Mouse (Mus musculus) hindbrain, embryonic 13.5 days (tissue): ENCODE data around the gene Hid1. TPM values are rescaled to one million over a fixed set of nuclear protein-coding genes. Genes with fewer than 3 reads are reported as not detected.
A peak's percentile ranks its signal among the peaks of the same experiment; 100 is the strongest.

Experiments used
- ATAC-seq: fragments of 200-750 bp; cut with Nextera tagmentation; 2 replicates; pipeline ENCODE4 v1.8.0; 2017; ENCODE audit warnings: moderate TSS enrichment; ENCODE audit not compliant: low FRiP score
- H3K27ac ChIP-seq: fragments of 300-500 bp; sonication (generic); 2 replicates; pipeline ENCODE4 v1.5.1; 2015; ENCODE audit warnings: inconsistent platforms, mild to moderate bottlenecking, moderate library complexity
- H3K27me3 ChIP-seq: fragments of 300-500 bp; sonication (generic); 2 replicates; pipeline ENCODE4 v1.6.1; 2015; ENCODE audit warnings: mild to moderate bottlenecking, inconsistent platforms
- H3K36me3 ChIP-seq: fragments of 300-500 bp; sonication (generic); 2 replicates; pipeline ENCODE4 v1.6.1; 2015; ENCODE audit warnings: mild to moderate bottlenecking, inconsistent platforms
- H3K4me1 ChIP-seq: fragments of 300-500 bp; sonication (generic); replicated peaks from 2 replicates; pipeline ENCODE4 v1.6.1; 2015; ENCODE audit warnings: inconsistent platforms
- H3K4me2 ChIP-seq: fragments of 300-500 bp; sonication (generic); 2 replicates; pipeline ENCODE4 v1.6.1; 2015; ENCODE audit warnings: inconsistent platforms, mild to moderate bottlenecking, moderate library complexity
- H3K4me3 ChIP-seq: fragments of 300-500 bp; sonication (generic); 2 replicates; pipeline ENCODE4 v1.5.1; 2015; ENCODE audit warnings: mild to moderate bottlenecking, inconsistent platforms
- H3K9ac ChIP-seq: fragments of 300-500 bp; sonication (generic); 2 replicates; pipeline ENCODE4 v1.6.1; 2015; ENCODE audit warnings: mild to moderate bottlenecking, inconsistent platforms
- H3K9me3 ChIP-seq: fragments of 300-500 bp; sonication (generic); 2 replicates; pipeline ENCODE4 v1.6.1; 2016; ENCODE audit warnings: inconsistent platforms
- WGBS: fragments of 180-500 bp; shearing (Covaris S2); methylation state at CpG from one replicate; pipeline ENCODE4 v1.1.7; 2015; 5-methylcytosine and 5-hydroxymethylcytosine counted together
- polyA plus RNA-seq: library from polyadenylated mRNA; unstranded; fragments of >200 nt; fragmentation: Nextera tagmentation; extraction: Ambion mirVana; gene quantifications from 2 replicates; pipeline ENCODE4 v1.2.1, GENCODE M21; 2015

Gene Hid1
- polyA plus RNA-seq, 1 experiment from 2014 or later: 42.9 TPM

- no peak for ATAC-seq
- WGBS: 73% methylated on average over 4 of the region's 4 CpGs
- no peak overlapping the region for H3K4me2 ChIP-seq
- no peak overlapping the region for H3K4me3 ChIP-seq
- peaks cover 17% of the 10 kb centered on the region for H3K27me3 ChIP-seq
- no peaks in the 10 kb centered on the region for H3K4me1 ChIP-seq
- H3K9me3 ChIP-seq: no peaks in the 10 kb centered on the region
- peaks cover 66% of the 10 kb centered on the region for H3K36me3 ChIP-seq
- no peak overlapping the region for H3K9ac ChIP-seq
- H3K27ac ChIP-seq: no peak overlapping the region
These were observed 17.6 kb downstream of the Hid1 start for GRCm38 (mm10) chr11:115349976-115350375.

- Histone ChIP-seq H3K27me3 (peaks cover 26% of the 10 kb centered on the region), H3K27ac (no peak overlapping the region), H3K9me3 (no peaks in the 10 kb centered on the region), H3K9ac (no peak overlapping the region), H3K4me1 (0 out of 2 replicates have a peak, but pooled peaks cover 4% of the 10 kb centered on the region), H3K36me3 (peaks cover 60% of the 10 kb centered on the region), H3K4me2 (no peak overlapping the region), H3K4me3 (no peak overlapping the region)
- no peak for ATAC-seq
- 67% methylated on average over 17 of the region's 17 CpGs for WGBS
These were observed 18.8 kb downstream of the Hid1 start for GRCm38 (mm10) chr11:115348681-115349248.

DNA sequence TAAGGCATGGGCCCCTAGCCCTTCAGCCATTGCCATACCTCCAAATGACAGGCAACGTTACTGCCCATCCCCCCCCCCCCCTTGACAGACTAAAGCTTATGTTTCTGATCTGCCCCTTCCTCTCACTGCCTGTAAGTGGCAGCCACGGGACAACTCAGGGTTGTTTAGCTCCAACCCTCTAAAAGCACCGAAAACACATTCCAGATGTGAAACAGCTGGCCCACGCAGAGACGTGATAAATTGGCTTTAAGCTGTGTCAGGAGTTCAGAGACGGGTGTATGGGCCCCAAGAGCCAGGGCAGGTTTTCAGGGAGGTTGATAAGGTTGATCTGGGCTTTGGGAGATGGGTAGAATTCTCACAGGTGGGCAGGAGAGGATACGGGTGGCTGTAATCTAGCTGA, 22.0 kb downstream of the Hid1 start:
- peaks cover 38% of the 10 kb centered on the region for H3K27me3 ChIP-seq
- 46% methylated on average over 7 of the region's 7 CpGs for WGBS
- H3K4me3 ChIP-seq: no peak overlapping the region
- H3K9me3 ChIP-seq: no peaks in the 10 kb centered on the region
- no peak overlapping the region for H3K27ac ChIP-seq
- H3K4me1 ChIP-seq: 0 out of 2 replicates have a peak, but pooled peaks cover 4% of the 10 kb centered on the region
- ATAC-seq: no peak
- peaks cover 28% of the 10 kb centered on the region for H3K36me3 ChIP-seq
- H3K9ac ChIP-seq: no peak overlapping the region
- H3K4me2 ChIP-seq: no peak overlapping the region

DNA sequence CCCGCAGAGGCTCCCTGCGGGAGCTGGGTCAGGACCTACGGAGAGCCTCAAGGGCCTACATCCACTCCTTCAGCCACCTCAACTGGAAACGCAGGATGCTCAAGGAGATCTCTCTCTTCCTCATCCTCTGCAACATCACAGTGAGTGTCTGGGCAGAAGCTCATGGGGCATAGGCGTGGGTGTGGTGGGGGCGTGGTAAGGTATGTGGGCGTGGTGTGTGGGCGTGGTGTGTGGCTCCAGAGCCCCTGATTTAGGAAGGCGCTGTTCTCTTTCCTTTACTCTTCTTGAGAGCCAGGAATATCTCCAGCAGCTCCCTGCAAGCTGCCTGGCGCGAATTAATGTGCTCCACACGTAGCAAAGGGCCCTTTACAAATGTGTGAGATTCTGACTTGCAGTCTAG, 22.6 kb downstream of the Hid1 start:
- Histone ChIP-seq H3K4me2 (no peak overlapping the region), H3K27ac (no peak overlapping the region), H3K9me3 (no peaks in the 10 kb centered on the region), H3K4me3 (no peak overlapping the region), H3K4me1 (0 out of 2 replicates have a peak, but pooled peaks cover 4% of the 10 kb centered on the region), H3K36me3 (peaks cover 23% of the 10 kb centered on the region), H3K9ac (no peak overlapping the region), H3K27me3 (peaks cover 42% of the 10 kb centered on the region)
- WGBS: 14% methylated on average over 12 of the region's 12 CpGs
- ATAC-seq: no peak

- H3K9ac ChIP-seq: no peak overlapping the region
- ATAC-seq: no peak
- no peaks in the 10 kb centered on the region for H3K9me3 ChIP-seq
- H3K27me3 ChIP-seq: peaks cover 54% of the 10 kb centered on the region
- no peak overlapping the region for H3K4me2 ChIP-seq
- 66% methylated on average over 6 of the region's 6 CpGs for WGBS
- 0 out of 2 replicates have a peak, but pooled peaks cover 4% of the 10 kb centered on the region for H3K4me1 ChIP-seq
- H3K4me3 ChIP-seq: no peak overlapping the region
- no peaks in the 10 kb centered on the region for H3K36me3 ChIP-seq
- no peak overlapping the region for H3K27ac ChIP-seq
These were observed 25.7 kb downstream of the Hid1 start for GRCm38 (mm10) chr11:115341866-115342265.

DNA sequence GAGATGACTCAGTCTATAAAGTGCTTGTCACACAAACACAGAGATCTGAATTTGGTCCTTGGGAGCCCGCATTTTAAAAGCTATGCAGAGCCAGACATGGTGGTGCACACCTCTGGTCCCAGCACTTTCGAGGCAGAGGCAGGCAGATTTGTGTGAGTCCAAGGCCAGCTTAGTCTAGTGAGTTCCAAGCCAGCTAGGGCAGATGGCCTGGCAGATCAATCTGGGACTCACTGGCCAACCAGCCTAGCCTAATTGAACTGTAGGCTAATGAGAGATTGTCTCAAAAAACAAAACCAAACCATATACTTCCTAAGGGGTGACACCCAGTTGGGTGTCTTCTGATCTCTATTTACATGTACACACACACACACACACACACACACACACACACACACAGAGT, 26.3 kb downstream of the Hid1 start:
- Histone ChIP-seq H3K4me2 (no peak overlapping the region), H3K9ac (no peak overlapping the region), H3K9me3 (no peaks in the 10 kb centered on the region), H3K4me1 (0 out of 2 replicates have a peak, but pooled peaks cover 4% of the 10 kb centered on the region), H3K4me3 (no peak overlapping the region), H3K36me3 (no peaks in the 10 kb centered on the region), H3K27ac (no peak overlapping the region), H3K27me3 (peaks cover 60% of the 10 kb centered on the region)
- 74% methylated on average over 2 of the region's 2 CpGs for WGBS
- no peak for ATAC-seq

DNA sequence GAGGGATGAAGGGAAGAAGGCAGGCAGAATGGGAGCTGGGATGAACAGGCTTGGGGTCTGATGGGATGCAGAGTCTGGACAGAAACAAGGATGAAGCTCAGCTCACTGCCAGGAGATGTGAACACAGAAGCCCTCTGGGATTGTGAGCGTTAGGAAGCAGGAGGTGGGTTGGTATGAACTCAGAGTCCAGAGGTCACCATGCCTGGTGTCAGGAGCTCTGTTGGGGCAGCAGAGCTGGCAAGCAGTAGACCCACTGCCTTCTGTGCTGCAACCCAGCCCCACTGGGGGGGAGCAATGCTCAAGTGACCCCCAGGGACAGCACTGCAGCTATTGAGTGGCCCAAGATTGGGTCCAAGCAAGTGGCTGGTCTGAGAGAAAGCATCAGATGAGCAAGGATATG, 29.7 kb downstream of the Hid1 start:
- Histone ChIP-seq H3K9me3 (no peaks in the 10 kb centered on the region), H3K4me2 (no peak overlapping the region), H3K36me3 (no peaks in the 10 kb centered on the region), H3K4me1 (peaks cover 12% of the 10 kb centered on the region), H3K4me3 (no peak overlapping the region), H3K27me3 (peaks cover 75% of the 10 kb centered on the region), H3K9ac (no peak overlapping the region), H3K27ac (no peak overlapping the region)
- ATAC-seq: no peak
- 42% methylated on average over 1 of the region's 1 CpGs for WGBS

GRCm38 (mm10) chr11:115337350-115337749, 30.2 kb downstream of the Hid1 start:
- H3K9ac ChIP-seq: no peak overlapping the region
- H3K4me1 ChIP-seq: peaks cover 12% of the 10 kb centered on the region
- H3K27me3 ChIP-seq: peaks cover 80% of the 10 kb centered on the region
- WGBS: 65% methylated on average over 3 of the region's 3 CpGs
- H3K4me2 ChIP-seq: no peak overlapping the region
- no peak for ATAC-seq
- H3K36me3 ChIP-seq: no peaks in the 10 kb centered on the region
- H3K27ac ChIP-seq: no peak overlapping the region
- H3K9me3 ChIP-seq: no peaks in the 10 kb centered on the region
- H3K4me3 ChIP-seq: no peak overlapping the region

DNA sequence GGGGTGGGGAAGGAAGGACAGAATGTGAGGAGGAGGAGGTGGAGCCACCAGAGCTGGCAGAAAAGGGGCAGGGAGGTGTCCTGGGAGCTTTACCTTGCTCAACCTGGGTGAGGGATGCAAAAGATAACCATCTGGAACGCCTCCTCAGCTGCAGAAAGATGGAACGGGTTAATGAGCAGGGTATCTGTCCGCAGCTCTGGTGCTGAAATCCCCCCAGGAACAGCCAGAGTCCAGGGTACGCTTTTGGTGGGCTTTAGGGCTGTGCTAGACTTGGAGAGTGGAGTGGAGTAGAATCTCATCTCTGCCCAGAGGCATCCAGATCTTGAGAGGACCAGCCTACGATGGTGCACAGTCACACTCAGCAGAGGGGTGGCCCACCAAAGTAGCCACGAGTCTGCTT, 31.4 kb downstream of the Hid1 start:
- no peaks in the 10 kb centered on the region for H3K9me3 ChIP-seq
- H3K4me1 ChIP-seq: peaks cover 12% of the 10 kb centered on the region
- peaks cover 80% of the 10 kb centered on the region for H3K27me3 ChIP-seq
- no peak overlapping the region for H3K4me2 ChIP-seq
- H3K9ac ChIP-seq: no peak overlapping the region
- WGBS: 24% methylated on average over 6 of the region's 6 CpGs
- no peak overlapping the region for H3K4me3 ChIP-seq
- no peaks in the 10 kb centered on the region for H3K36me3 ChIP-seq
- H3K27ac ChIP-seq: no peak overlapping the region
- no peak for ATAC-seq

DNA sequence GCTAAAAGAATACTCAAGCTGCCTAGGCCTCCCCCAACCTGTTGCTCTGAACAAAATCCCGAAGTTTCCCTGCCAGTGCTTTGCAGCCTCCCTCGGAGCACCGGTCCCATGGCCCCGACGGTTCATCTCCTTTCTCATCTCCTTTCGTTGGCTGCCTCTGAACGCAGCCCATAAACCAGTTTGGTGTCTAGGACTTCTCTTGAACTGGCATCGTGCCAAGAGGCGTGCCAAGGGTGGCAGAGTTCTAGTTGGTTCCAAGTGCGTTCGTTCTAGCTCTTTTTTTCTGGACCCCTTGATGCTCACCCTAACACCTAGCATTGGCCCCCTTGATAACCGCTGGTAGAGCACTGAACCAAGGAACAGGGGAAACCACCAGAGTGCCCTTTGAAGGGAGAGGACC, 32.3 kb downstream of the Hid1 start:
- Histone ChIP-seq H3K4me1 (peaks cover 12% of the 10 kb centered on the region), H3K27ac (no peak overlapping the region), H3K36me3 (no peaks in the 10 kb centered on the region), H3K27me3 (peaks cover 75% of the 10 kb centered on the region), H3K4me2 (peak overlapping the region; percentile 57), H3K4me3 (no peak overlapping the region), H3K9me3 (no peaks in the 10 kb centered on the region), H3K9ac (no peak overlapping the region)
- 61% methylated on average over 12 of the region's 12 CpGs for WGBS
- ATAC-seq: no peak

- no peak for ATAC-seq
- H3K27me3 ChIP-seq: peaks cover 76% of the 10 kb centered on the region
These were observed 33.0 kb downstream of the Hid1 start, which contains the start of gene Otop3 for GRCm38 (mm10) chr11:115334531-115334930. Otop3 (plus strand) TSS chr11:115334731.

DNA sequence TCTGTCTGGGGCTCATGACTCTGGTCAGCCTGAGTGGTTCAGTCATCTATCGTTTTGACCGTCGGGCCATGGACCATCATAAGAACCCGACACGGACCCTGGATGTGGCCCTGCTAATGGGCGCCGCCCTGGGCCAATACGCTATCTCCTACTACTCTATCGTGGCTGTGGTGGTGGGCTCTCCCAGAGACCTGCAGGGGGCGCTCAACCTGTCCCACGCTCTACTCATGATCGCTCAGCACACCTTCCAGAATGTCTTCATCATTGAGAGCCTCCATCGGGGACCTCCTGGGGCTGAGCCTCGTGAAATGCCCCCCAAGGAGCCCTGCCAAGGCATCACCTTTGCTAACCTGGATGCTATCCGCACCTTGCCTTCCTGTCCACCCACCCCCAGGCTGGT, 38.2 kb downstream of the Hid1 start:
- H3K27me3 ChIP-seq: peaks cover 68% of the 10 kb centered on the region
- no peak overlapping the region for H3K27ac ChIP-seq
- no peaks in the 10 kb centered on the region for H3K36me3 ChIP-seq
- no peak for ATAC-seq
- peaks cover 3% of the 10 kb centered on the region for H3K4me1 ChIP-seq
- 77% methylated on average over 15 of the region's 15 CpGs for WGBS
- no peak overlapping the region for H3K4me3 ChIP-seq
- H3K9ac ChIP-seq: no peak overlapping the region
- H3K4me2 ChIP-seq: no peak overlapping the region
- H3K9me3 ChIP-seq: no peaks in the 10 kb centered on the region

More at GRCm38 (mm10) chr11:115334531-115334930, 33.0 kb downstream of the Hid1 start, which contains the start of gene Otop3:
- Histone ChIP-seq H3K4me2 (peak within 1 kb of the TSS; percentile 57), H3K9me3 (no peaks in the 10 kb centered on the region), H3K27ac (no peak within 1 kb of the TSS), H3K9ac (peak within 1 kb of the TSS; percentile 49; the same call in 1 of the 2 replicates), H3K4me3 (peak within 1 kb of the TSS; percentile 32), H3K36me3 (no peaks in the 10 kb centered on the region), H3K4me1 (peaks cover 12% of the 10 kb centered on the region)
- 7% methylated on average over 29 of the region's 29 CpGs for WGBS

- ATAC-seq: no peak
- no peak overlapping the region for H3K4me2 ChIP-seq
- peaks cover 68% of the 10 kb centered on the region for H3K27me3 ChIP-seq
- H3K27ac ChIP-seq: no peak overlapping the region
- H3K4me1 ChIP-seq: peaks cover 20% of the 10 kb centered on the region
- H3K9me3 ChIP-seq: no peaks in the 10 kb centered on the region
- 64% methylated on average over 7 of the region's 7 CpGs for WGBS
- no peak overlapping the region for H3K9ac ChIP-seq
- no peaks in the 10 kb centered on the region for H3K36me3 ChIP-seq
- no peak overlapping the region for H3K4me3 ChIP-seq
These were observed 40.8 kb downstream of the Hid1 start for GRCm38 (mm10) chr11:115326730-115327129.
